Mouse (Mus musculus) fibroblast of lung, adult 2 months (primary cell): ENCODE measurements around the gene Vipr1.

Source experiments
- DNase-seq: peaks from one replicate; pipeline ENCODE4 v3.0.0-alpha.2; 2011; ENCODE audit warnings: low read depth

The Vipr1 gene

GRCm38 (mm10) chr9:121718792-121719318 is 76.3 kb downstream of the Vipr1 start, which contains the start of gene Nktr:
Gene Nktr (plus strand): TSS chr9:121719169.
- DNase-seq = peak; percentile 98

GRCm38 (mm10) chr9:121719347-121720331 is 77.1 kb downstream of the Vipr1 start:
- DNase-seq = no peak
